Mouse (Mus musculus): ENCODE results near the gene Camta1. TPM values are rescaled to one million over a fixed set of nuclear protein-coding genes. Genes with fewer than 3 reads are reported as not detected.

Gene Camta1
- polyA plus RNA-seq, 1 experiment from 2014 or later = 140 TPM

DNA sequence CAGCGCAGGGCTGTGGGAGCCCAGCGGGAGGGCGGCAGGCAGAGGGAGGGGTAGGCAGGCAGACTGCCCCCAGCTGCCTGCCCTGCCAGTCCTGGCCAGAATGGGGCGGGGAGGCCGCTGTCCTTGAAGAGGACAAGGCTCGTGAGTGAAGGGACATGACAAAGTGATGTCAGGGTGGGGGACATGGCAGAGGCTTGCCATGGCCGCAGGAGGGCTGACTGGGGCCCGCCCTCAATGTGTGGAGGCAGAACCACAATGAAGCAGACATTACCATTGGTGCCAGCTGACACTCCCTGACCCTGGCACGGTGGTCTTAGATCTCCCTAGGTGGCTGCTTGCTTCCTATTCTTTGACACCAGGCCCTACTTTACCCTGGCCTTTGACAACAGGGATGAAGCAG, 635.2 kb downstream of the Camta1 start:
- Histone ChIP-seq H3K27me3 (ENCODE audit: control insufficient read depth, insufficient read depth, low read length) (no peaks in the 10 kb centered on the region), H3K4me2 (ENCODE audit: low read depth, low read length, severe bottlenecking) (no peak overlapping the region), H3K4me1 (replicated peaks; ENCODE audit: control insufficient read depth, insufficient read depth, low read length) (peaks cover 4% of the 10 kb centered on the region; the same call in 1 of the 2 replicates), H3K36me3 (ENCODE audit: control insufficient read depth, insufficient read depth, low read length) (no peaks in the 10 kb centered on the region), H3K4me3 (ENCODE audit: low read depth, low read length) (no peak overlapping the region), H3K9me3 (ENCODE audit: control insufficient read depth, low read length) (no peaks in the 10 kb centered on the region), H3K9ac (ENCODE audit: low read length) (no peak overlapping the region), H3K27ac (ENCODE audit: low read depth, low read length) (no peak overlapping the region)
- no peak for ATAC-seq (replicated peaks; ENCODE audit: low FRiP score)
- WGBS = 29% methylated on average over 9 of the region's 9 CpGs
- no peak for DNase-seq (ENCODE audit: low spot score)

DNA sequence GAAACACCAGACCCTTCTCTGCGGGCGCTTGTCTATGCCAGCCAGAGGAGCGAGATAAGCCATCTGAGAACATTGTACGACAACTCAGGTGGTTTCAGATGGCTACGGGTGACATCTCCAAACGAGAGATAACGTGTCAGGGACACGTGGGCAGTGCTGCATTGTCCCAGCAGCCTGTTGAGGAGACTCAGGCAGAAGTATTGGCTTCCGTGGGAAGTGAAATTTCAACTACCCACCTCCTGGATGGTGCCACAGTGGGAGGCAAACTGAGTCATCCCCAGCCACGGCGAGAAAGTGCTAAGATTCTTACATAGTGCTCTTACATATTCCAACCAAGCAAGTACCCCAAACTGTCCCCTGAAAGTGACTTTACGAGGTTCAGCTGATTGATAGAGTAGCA, 637.7 kb downstream of the Camta1 start:
- DNase-seq (ENCODE audit: low spot score) (no peak), ATAC-seq (replicated peaks; ENCODE audit: low FRiP score) (no peak)
- 86% methylated on average over 12 of the region's 12 CpGs for WGBS
- Histone ChIP-seq H3K4me2 (ENCODE audit: low read depth, low read length, severe bottlenecking) (no peak overlapping the region), H3K27ac (ENCODE audit: low read depth, low read length) (no peak overlapping the region), H3K4me1 (replicated peaks; ENCODE audit: control insufficient read depth, insufficient read depth, low read length) (peaks cover 4% of the 10 kb centered on the region; the same call in 1 of the 2 replicates), H3K4me3 (ENCODE audit: low read depth, low read length) (no peak overlapping the region), H3K9ac (ENCODE audit: low read length) (no peak overlapping the region), H3K27me3 (ENCODE audit: control insufficient read depth, insufficient read depth, low read length) (no peaks in the 10 kb centered on the region), H3K9me3 (ENCODE audit: control insufficient read depth, low read length) (no peaks in the 10 kb centered on the region), H3K36me3 (ENCODE audit: control insufficient read depth, insufficient read depth, low read length) (no peaks in the 10 kb centered on the region)

DNA sequence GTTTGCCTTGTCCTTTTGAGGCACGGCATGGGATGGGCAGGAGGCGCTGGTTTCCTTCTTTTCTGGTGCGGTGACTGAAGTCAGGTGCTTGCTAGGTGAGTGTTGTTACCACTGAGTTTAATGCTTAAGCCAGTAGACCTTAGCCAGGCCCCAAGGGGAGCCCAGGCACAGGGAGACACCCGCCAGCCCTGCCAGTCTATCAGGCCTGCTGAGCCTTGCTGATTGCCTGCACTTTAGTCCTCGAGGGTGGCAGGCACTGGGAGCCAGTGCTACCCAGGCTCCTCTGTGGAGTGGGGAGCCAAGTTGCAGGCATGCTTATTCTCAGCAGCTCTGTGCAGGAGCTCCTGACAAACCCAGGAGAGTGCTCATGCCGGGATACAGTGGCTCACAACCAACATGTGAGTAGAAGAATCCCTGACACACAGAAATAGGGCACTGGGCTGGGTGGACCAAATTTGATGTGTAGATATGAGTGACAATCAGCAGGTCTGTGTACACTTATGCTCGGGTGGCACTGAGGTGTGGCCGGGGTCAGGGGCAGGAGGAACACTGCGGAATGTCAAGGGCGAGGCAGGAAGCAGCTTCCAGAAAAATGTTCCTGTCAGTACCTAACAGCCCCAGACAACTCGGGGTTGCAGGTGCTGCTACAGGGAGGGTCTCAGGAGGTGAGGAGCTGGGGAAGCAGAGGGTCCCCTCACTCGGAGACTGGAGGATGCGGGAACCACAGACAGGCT, 638.2 kb downstream of the Camta1 start:
- H3K4me1 ChIP-seq (replicated peaks; ENCODE audit: control insufficient read depth, insufficient read depth, low read length) = peaks cover 4% of the 10 kb centered on the region; the same call in 1 of the 2 replicates
- no peaks in the 10 kb centered on the region for H3K27me3 ChIP-seq (ENCODE audit: control insufficient read depth, insufficient read depth, low read length)
- DNase-seq (ENCODE audit: low spot score) (no peak), ATAC-seq (replicated peaks; ENCODE audit: low FRiP score) (no peak)
- H3K9me3 ChIP-seq (ENCODE audit: control insufficient read depth, low read length) = no peaks in the 10 kb centered on the region
- H3K4me3 ChIP-seq (ENCODE audit: low read depth, low read length) = no peak overlapping the region
- 73% methylated on average over 13 of the region's 13 CpGs for WGBS
- no peak overlapping the region for H3K27ac ChIP-seq (ENCODE audit: low read depth, low read length)
- H3K9ac ChIP-seq (ENCODE audit: low read length) = no peak overlapping the region
- no peaks in the 10 kb centered on the region for H3K36me3 ChIP-seq (ENCODE audit: control insufficient read depth, insufficient read depth, low read length)
- no peak overlapping the region for H3K4me2 ChIP-seq (ENCODE audit: low read depth, low read length, severe bottlenecking)

GRCm38 (mm10) chr4:151222635-151223034, 639.0 kb downstream of the Camta1 start:
- Histone ChIP-seq H3K4me3 (ENCODE audit: low read depth, low read length) (no peak overlapping the region), H3K36me3 (ENCODE audit: control insufficient read depth, insufficient read depth, low read length) (no peaks in the 10 kb centered on the region), H3K4me2 (ENCODE audit: low read depth, low read length, severe bottlenecking) (no peak overlapping the region), H3K9me3 (ENCODE audit: control insufficient read depth, low read length) (no peaks in the 10 kb centered on the region), H3K4me1 (replicated peaks; ENCODE audit: control insufficient read depth, insufficient read depth, low read length) (peaks cover 4% of the 10 kb centered on the region; the same call in 1 of the 2 replicates), H3K27ac (ENCODE audit: low read depth, low read length) (no peak overlapping the region), H3K9ac (ENCODE audit: low read length) (no peak overlapping the region), H3K27me3 (ENCODE audit: control insufficient read depth, insufficient read depth, low read length) (no peaks in the 10 kb centered on the region)
- ATAC-seq (replicated peaks; ENCODE audit: low FRiP score) = no peak
- 9% methylated on average over 10 of the region's 10 CpGs for WGBS
- no peak for DNase-seq (ENCODE audit: low spot score)

DNA sequence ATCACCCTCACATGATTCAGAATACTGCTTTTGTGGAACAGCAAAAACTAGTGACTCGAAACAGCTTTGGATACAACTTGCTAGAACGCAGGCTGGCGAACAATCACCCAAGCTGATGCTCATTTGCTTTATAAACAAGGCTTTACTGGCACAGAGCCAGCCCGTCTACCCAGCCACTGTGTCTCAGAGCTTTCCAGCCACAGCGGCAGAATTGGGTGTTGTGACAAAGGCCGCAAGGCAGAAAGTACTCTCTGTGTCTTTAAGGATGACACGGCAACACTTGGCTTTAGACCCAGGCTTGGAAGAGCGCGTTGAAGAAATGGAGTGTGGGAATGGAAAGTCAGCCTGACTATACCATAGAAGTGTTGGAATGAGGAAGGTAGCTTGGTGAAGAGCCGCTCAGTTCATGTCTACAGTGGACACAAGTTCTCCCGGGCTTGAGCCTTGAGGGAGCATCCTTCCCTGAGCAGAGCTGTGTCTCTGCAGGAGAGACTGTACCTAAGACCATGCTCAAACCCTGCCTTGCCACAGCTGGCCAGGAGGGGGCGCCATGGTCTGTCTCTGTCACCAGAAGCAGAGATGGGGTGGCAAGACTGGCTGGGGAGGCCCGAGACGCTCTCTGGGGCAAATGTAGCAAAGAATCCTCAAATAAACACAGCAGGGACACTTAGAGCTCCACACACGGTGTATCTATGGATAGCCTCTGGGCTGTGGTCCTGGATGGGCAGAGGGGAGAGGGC, 645.0 kb downstream of the Camta1 start:
- no peaks in the 10 kb centered on the region for H3K36me3 ChIP-seq (ENCODE audit: control insufficient read depth, insufficient read depth, low read length)
- no peaks in the 10 kb centered on the region for H3K9me3 ChIP-seq (ENCODE audit: control insufficient read depth, low read length)
- H3K9ac ChIP-seq (ENCODE audit: low read length) = no peak overlapping the region
- ATAC-seq (replicated peaks; ENCODE audit: low FRiP score) (no peak), DNase-seq (ENCODE audit: low spot score) (no peak)
- no peak overlapping the region for H3K27ac ChIP-seq (ENCODE audit: low read depth, low read length)
- 79% methylated on average over 15 of the region's 15 CpGs for WGBS
- H3K4me2 ChIP-seq (ENCODE audit: low read depth, low read length, severe bottlenecking) = no peak overlapping the region
- no peaks in the 10 kb centered on the region for H3K27me3 ChIP-seq (ENCODE audit: control insufficient read depth, insufficient read depth, low read length)
- H3K4me3 ChIP-seq (ENCODE audit: low read depth, low read length) = no peak overlapping the region
- no peaks in the 10 kb centered on the region for H3K4me1 ChIP-seq (replicated peaks; ENCODE audit: control insufficient read depth, insufficient read depth, low read length)

- Histone ChIP-seq H3K9ac (ENCODE audit: low read length) (no peak overlapping the region), H3K4me1 (replicated peaks; ENCODE audit: control insufficient read depth, insufficient read depth, low read length) (no peaks in the 10 kb centered on the region), H3K36me3 (ENCODE audit: control insufficient read depth, insufficient read depth, low read length) (no peaks in the 10 kb centered on the region), H3K9me3 (ENCODE audit: control insufficient read depth, low read length) (no peaks in the 10 kb centered on the region), H3K27ac (ENCODE audit: low read depth, low read length) (no peak overlapping the region), H3K4me2 (ENCODE audit: low read depth, low read length, severe bottlenecking) (no peak overlapping the region), H3K27me3 (ENCODE audit: control insufficient read depth, insufficient read depth, low read length) (no peaks in the 10 kb centered on the region), H3K4me3 (ENCODE audit: low read depth, low read length) (no peak overlapping the region)
- 71% methylated on average over 4 of the region's 4 CpGs for WGBS
- ATAC-seq (replicated peaks; ENCODE audit: low FRiP score) (no peak), DNase-seq (ENCODE audit: low spot score) (no peak)
Observed at GRCm38 (mm10) chr4:151215866-151216265, 645.8 kb downstream of the Camta1 start.

- WGBS = 54% methylated on average over 1 of the region's 1 CpGs
- Histone ChIP-seq H3K9me3 (ENCODE audit: control insufficient read depth, low read length) (no peaks in the 10 kb centered on the region), H3K27me3 (ENCODE audit: control insufficient read depth, insufficient read depth, low read length) (no peaks in the 10 kb centered on the region), H3K36me3 (ENCODE audit: control insufficient read depth, insufficient read depth, low read length) (no peaks in the 10 kb centered on the region), H3K27ac (ENCODE audit: low read depth, low read length) (no peak overlapping the region), H3K4me3 (ENCODE audit: low read depth, low read length) (no peak overlapping the region), H3K9ac (ENCODE audit: low read length) (no peak overlapping the region), H3K4me1 (replicated peaks; ENCODE audit: control insufficient read depth, insufficient read depth, low read length) (no peaks in the 10 kb centered on the region), H3K4me2 (ENCODE audit: low read depth, low read length, severe bottlenecking) (no peak overlapping the region)
- no peak for ATAC-seq (replicated peaks; ENCODE audit: low FRiP score)
- DNase-seq (ENCODE audit: low spot score) = no peak
Observed at GRCm38 (mm10) chr4:151215179-151215578, 646.5 kb downstream of the Camta1 start.

DNA sequence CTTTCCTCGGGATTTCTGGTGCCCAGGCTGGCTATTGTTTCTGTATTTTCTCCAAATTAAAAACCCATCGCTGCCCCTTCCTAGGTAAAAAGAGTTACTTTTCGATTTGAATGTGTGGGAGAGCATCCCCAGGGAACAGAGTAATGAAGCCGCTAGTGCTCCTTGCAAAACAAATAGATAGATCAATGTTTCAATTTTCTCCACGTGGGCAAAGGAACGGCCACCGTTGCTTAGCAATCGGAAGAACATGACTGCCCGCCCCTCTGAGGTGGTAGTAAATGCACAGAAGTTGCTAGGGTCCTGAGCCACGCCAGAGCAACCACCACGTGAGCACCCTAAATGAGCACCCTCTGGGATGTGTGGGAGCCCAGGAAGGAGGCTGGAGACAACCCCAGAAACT, 648.2 kb downstream of the Camta1 start:
- Histone ChIP-seq H3K4me1 (replicated peaks; ENCODE audit: control insufficient read depth, insufficient read depth, low read length) (no peaks in the 10 kb centered on the region), H3K9ac (ENCODE audit: low read length) (no peak overlapping the region), H3K9me3 (ENCODE audit: control insufficient read depth, low read length) (no peaks in the 10 kb centered on the region), H3K27ac (ENCODE audit: low read depth, low read length) (no peak overlapping the region), H3K4me3 (ENCODE audit: low read depth, low read length) (no peak overlapping the region), H3K4me2 (ENCODE audit: low read depth, low read length, severe bottlenecking) (no peak overlapping the region), H3K27me3 (ENCODE audit: control insufficient read depth, insufficient read depth, low read length) (no peaks in the 10 kb centered on the region), H3K36me3 (ENCODE audit: control insufficient read depth, insufficient read depth, low read length) (no peaks in the 10 kb centered on the region)
- ATAC-seq (replicated peaks; ENCODE audit: low FRiP score) (no peak), DNase-seq (ENCODE audit: low spot score) (no peak)
- WGBS = 77% methylated on average over 11 of the region's 11 CpGs

Measured in forebrain, embryonic 11.5 days (tissue).